Mouse (Mus musculus) kidney, postnatal 0 days (tissue): ENCODE results near the gene Fgfr2. TPM values are rescaled to one million over a fixed set of nuclear protein-coding genes. Genes with fewer than 3 reads are reported as not detected.

ENCODE experiments used
- ATAC-seq: fragments of 200-750 bp; cut with Nextera tagmentation; replicated peaks from 2 replicates; pipeline ENCODE4 v1.8.0; 2017; ENCODE audit warnings: low read depth, moderate number of reproducible peaks, moderate TSS enrichment, moderate library complexity; ENCODE audit not compliant: low FRiP score
- DNase-seq: peaks from one replicate; pipeline ENCODE4 v3.0.0-alpha.2; 2016; ENCODE audit warnings: low spot score
- H3K27ac ChIP-seq: fragments of 300-500 bp; sonication (generic); 2 replicates; pipeline ENCODE4 v1.5.1; 2014; ENCODE audit warnings: mild to moderate bottlenecking
- H3K27me3 ChIP-seq: fragments of 300-500 bp; sonication (generic); 2 replicates; pipeline ENCODE4 v1.6.1; 2014; ENCODE audit warnings: low read length, mixed read lengths; ENCODE audit not compliant: insufficient read depth
- H3K36me3 ChIP-seq: fragments of 300-500 bp; sonication (generic); 2 replicates; pipeline ENCODE4 v1.6.1; 2014; ENCODE audit warnings: low read length, mixed read lengths; ENCODE audit not compliant: insufficient read depth
- H3K4me1 ChIP-seq: fragments of 300-500 bp; sonication (generic); replicated peaks from 2 replicates; pipeline ENCODE4 v1.6.1; 2014; ENCODE audit warnings: antibody characterized with exemption, low read length, mixed read lengths; ENCODE audit not compliant: insufficient read depth
- H3K4me2 ChIP-seq: fragments of 300-500 bp; sonication (generic); 2 replicates; pipeline ENCODE4 v1.6.1; 2014; ENCODE audit warnings: mild to moderate bottlenecking, low read length, moderate library complexity, mixed read lengths
- H3K4me3 ChIP-seq: fragments of 300-500 bp; sonication (generic); replicated peaks from 2 replicates; pipeline ENCODE4 v1.5.1; 2014; ENCODE audit warnings: low read depth, low read length
- H3K9ac ChIP-seq: fragments of 300-500 bp; sonication (generic); 2 replicates; pipeline ENCODE4 v1.6.1; 2014; ENCODE audit warnings: low read depth, low read length
- H3K9me3 ChIP-seq: fragments of 300-500 bp; sonication (generic); replicated peaks from 2 replicates; pipeline ENCODE4 v1.6.1; 2016; ENCODE audit warnings: low read length, inconsistent platforms, mixed read lengths
- CTCF ChIP-seq: IDR thresholded peaks from 2 replicates; pipeline ENCODE4 v1.5.1; 2016; ENCODE audit warnings: antibody characterized with exemption, low read depth, mild to moderate bottlenecking, moderate library complexity
- WGBS: fragments of 180-500 bp; shearing (Covaris S2); extraction: QIAGEN DNeasy Blood & Tissue Kit; methylation state at CpG from one replicate; pipeline ENCODE4 v1.1.7; 2014; 5-methylcytosine and 5-hydroxymethylcytosine counted together
- polyA plus RNA-seq: library from polyadenylated mRNA; unstranded; fragments of >200 nt; fragmentation: Nextera tagmentation; extraction: Ambion mirVana; gene quantifications from 2 replicates; pipeline ENCODE4 v1.2.1, GENCODE M21; 2015

Gene Fgfr2
- polyA plus RNA-seq, 1 experiment from 2014 or later: 79.8 TPM

- no peak for TF ChIP-seq CTCF
- H3K4me3 ChIP-seq: no peak overlapping the region
- no peak for ATAC-seq
- H3K27me3 ChIP-seq: no peaks in the 10 kb centered on the region
- H3K4me1 ChIP-seq: peaks cover 22% of the 10 kb centered on the region
- 83% methylated on average over 12 of the region's 12 CpGs for WGBS
- no peak for DNase-seq
- H3K9me3 ChIP-seq: no peaks in the 10 kb centered on the region
- no peak overlapping the region; the same call in 1 of the 2 replicates for H3K27ac ChIP-seq
- no peak overlapping the region for H3K9ac ChIP-seq
- 0 out of 2 replicates have a peak, but pooled peaks cover 5% of the 10 kb centered on the region for H3K36me3 ChIP-seq
- no peak overlapping the region for H3K4me2 ChIP-seq
These were observed 64.5 kb downstream of the Fgfr2 start for GRCm38 (mm10) chr7:133058496-133059149.

GRCm38 (mm10) chr7:133056924-133057323 lies 66.2 kb downstream of the Fgfr2 start:
- peak overlapping the region; percentile 13; the same call in 1 of the 2 replicates for H3K27ac ChIP-seq
- no peaks in the 10 kb centered on the region for H3K27me3 ChIP-seq
- H3K36me3 ChIP-seq: peaks cover 8% of the 10 kb centered on the region; the same call in 1 of the 2 replicates
- peaks cover 30% of the 10 kb centered on the region for H3K4me1 ChIP-seq
- TF ChIP-seq CTCF: no peak
- ATAC-seq: no peak
- no peak overlapping the region for H3K9ac ChIP-seq
- no peak for DNase-seq
- no peak overlapping the region for H3K4me3 ChIP-seq
- no peak overlapping the region for H3K4me2 ChIP-seq
- 76% methylated on average over 8 of the region's 8 CpGs for WGBS
- H3K9me3 ChIP-seq: no peaks in the 10 kb centered on the region

- Histone ChIP-seq H3K9me3 (no peaks in the 10 kb centered on the region), H3K27me3 (no peaks in the 10 kb centered on the region), H3K27ac (no peak overlapping the region), H3K4me1 (peaks cover 15% of the 10 kb centered on the region), H3K4me3 (no peak overlapping the region), H3K9ac (no peak overlapping the region), H3K4me2 (no peak overlapping the region), H3K36me3 (peaks cover 11% of the 10 kb centered on the region; the same call in 1 of the 2 replicates)
- 92% methylated on average over 5 of the region's 5 CpGs for WGBS
- no peak for DNase-seq
- ATAC-seq: no peak
- peak; percentile 48 for TF ChIP-seq CTCF
These were observed 68.7 kb downstream of the Fgfr2 start for GRCm38 (mm10) chr7:133054486-133054885.

GRCm38 (mm10) chr7:133053757-133054156 lies 69.4 kb downstream of the Fgfr2 start:
- peaks cover 11% of the 10 kb centered on the region; the same call in 1 of the 2 replicates for H3K36me3 ChIP-seq
- TF ChIP-seq CTCF: no peak
- no peaks in the 10 kb centered on the region for H3K9me3 ChIP-seq
- ATAC-seq: no peak
- H3K27ac ChIP-seq: no peak overlapping the region
- peaks cover 12% of the 10 kb centered on the region; the same call in 1 of the 2 replicates for H3K4me1 ChIP-seq
- H3K9ac ChIP-seq: no peak overlapping the region
- H3K4me3 ChIP-seq: no peak overlapping the region
- WGBS: 62% methylated on average over 9 of the region's 9 CpGs
- no peak for DNase-seq
- no peak overlapping the region for H3K4me2 ChIP-seq
- no peaks in the 10 kb centered on the region for H3K27me3 ChIP-seq

- 0 out of 2 replicates have a peak, but pooled peaks have one; percentile 21 for ATAC-seq
- Histone ChIP-seq H3K36me3 (peaks cover 11% of the 10 kb centered on the region; the same call in 1 of the 2 replicates), H3K9ac (no peak overlapping the region), H3K4me2 (no peak overlapping the region), H3K27me3 (no peaks in the 10 kb centered on the region), H3K27ac (peak overlapping the region; percentile 66; the same call in 1 of the 2 replicates), H3K4me3 (no peak overlapping the region), H3K4me1 (peaks cover 15% of the 10 kb centered on the region; the same call in 1 of the 2 replicates), H3K9me3 (no peaks in the 10 kb centered on the region)
- peak; percentile 70 for DNase-seq
- WGBS: 64% methylated on average over 8 of the region's 8 CpGs
- no peak for TF ChIP-seq CTCF
These were observed 70.3 kb downstream of the Fgfr2 start for GRCm38 (mm10) chr7:133052819-133053218.

- Histone ChIP-seq H3K36me3 (peaks cover 7% of the 10 kb centered on the region; the same call in 1 of the 2 replicates), H3K4me2 (no peak overlapping the region), H3K9me3 (no peaks in the 10 kb centered on the region), H3K4me1 (peaks cover 19% of the 10 kb centered on the region; the same call in 1 of the 2 replicates), H3K4me3 (no peak overlapping the region), H3K27ac (peak overlapping the region; percentile 58; the same call in 1 of the 2 replicates), H3K9ac (no peak overlapping the region), H3K27me3 (no peaks in the 10 kb centered on the region)
- 52% methylated on average over 6 of the region's 6 CpGs for WGBS
- DNase-seq (peak; percentile 47), ATAC-seq (peak; percentile 67)
- no peak for TF ChIP-seq CTCF
These were observed 72.5 kb downstream of the Fgfr2 start for GRCm38 (mm10) chr7:133050681-133051080.
